Mouse (Mus musculus): ENCODE measurements at regions not wholly inside any gene's neighbourhood (a gene's known extent, or its start where the extent isn't known, plus 50 kb on each side); places are given as distances from the start of the nearest gene placed in this dataset.

DNA sequence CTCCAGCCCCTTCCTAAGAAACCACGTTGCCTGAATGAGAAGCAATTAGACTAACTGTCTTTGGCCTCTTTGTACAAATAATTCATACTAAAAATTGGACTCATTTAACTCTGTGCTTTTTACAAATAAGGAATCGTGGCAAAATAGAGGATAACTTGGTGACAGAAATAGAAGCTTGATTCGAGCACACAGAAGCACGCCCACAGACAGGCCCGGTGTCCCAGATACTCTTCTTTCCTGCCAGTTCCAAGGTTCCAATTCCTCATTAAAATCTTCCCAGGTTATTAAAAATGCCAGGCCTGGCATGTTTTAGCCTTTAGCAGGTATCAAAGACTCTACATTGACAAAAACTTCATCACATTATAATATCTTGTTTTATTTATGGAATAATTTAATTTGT lies 96.2 kb upstream of the Rxylt1 start:
- H3K27me3 ChIP-seq (ENCODE audit: control insufficient read depth, insufficient read depth, low read length), result no peaks in the 10 kb centered on the region
- TF ChIP-seq CTCF (IDR thresholded peaks at IDR 0.05; ENCODE audit: low read depth), result no peak
- no peak for TF ChIP-seq EP300 (IDR thresholded peaks at IDR 0.05; ENCODE audit: low read depth)
- H3K4me2 ChIP-seq (ENCODE audit: low read depth), result no peak overlapping the region
- no peaks in the 10 kb centered on the region for H3K9me3 ChIP-seq (ENCODE audit: control insufficient read depth, low read length)
- H3K36me3 ChIP-seq (replicated peaks; ENCODE audit: control insufficient read depth, insufficient read depth, low read depth), result no peaks in the 10 kb centered on the region
- no peak overlapping the region for H3K4me3 ChIP-seq (ENCODE audit: insufficient read depth in 1 of 2, low read depth in 2 of 2, low read length in 2 of 2)
- no peak overlapping the region for H3K9ac ChIP-seq (replicated peaks)
- H3K4me1 ChIP-seq (replicated peaks; ENCODE audit: control insufficient read depth in 2 of 2, insufficient read depth in 2 of 2, low read length in 1 of 2), result no peaks in the 10 kb centered on the region
- WGBS (ENCODE audit: insufficient replicate concordance), result 78% methylated on average over 5 of the region's 5 CpGs
- no peak overlapping the region for H3K27ac ChIP-seq
- DNase-seq (ENCODE audit: low read depth in 3 of 3, low spot score in 3 of 3), result no peak
- ATAC-seq (ENCODE audit: insufficient read depth), result no peak

DNA sequence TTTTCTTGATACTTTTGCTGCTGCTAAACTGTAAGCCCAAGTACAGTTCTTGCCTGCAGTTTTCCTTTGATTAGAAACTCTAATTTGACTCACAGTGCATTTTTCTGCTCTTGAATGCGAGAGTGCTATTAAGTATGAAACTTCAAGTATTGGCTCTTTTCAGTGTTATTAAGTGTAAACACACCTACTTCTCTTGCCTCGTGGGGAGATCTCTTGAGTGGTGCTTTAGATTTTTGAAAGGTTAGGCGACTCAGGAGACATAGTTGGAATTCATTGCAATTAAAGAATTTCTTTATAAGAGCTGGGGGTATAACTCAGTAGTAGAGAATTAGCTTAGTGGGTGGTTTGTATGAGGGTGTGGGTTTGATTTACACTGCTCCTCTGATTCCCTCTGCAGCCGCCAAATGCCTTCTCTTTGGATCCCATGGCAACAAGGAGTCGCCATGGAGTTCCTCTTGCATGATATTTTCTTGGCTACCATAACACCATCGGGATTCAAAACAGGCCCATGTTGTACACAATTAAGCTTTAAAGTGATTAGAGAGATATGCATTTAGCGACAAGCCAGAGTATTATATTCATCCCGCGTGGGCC lies 88.1 kb upstream of the Rxylt1 start:
- DNase-seq (ENCODE audit: low read depth in 3 of 3, low spot score in 3 of 3), result no peak
- H3K4me3 ChIP-seq (ENCODE audit: insufficient read depth in 1 of 2, low read depth in 2 of 2, low read length in 2 of 2), result no peak overlapping the region
- no peaks in the 10 kb centered on the region for H3K9me3 ChIP-seq (ENCODE audit: control insufficient read depth, low read length)
- H3K4me2 ChIP-seq (ENCODE audit: low read depth), result no peak overlapping the region
- H3K27ac ChIP-seq, result no peak overlapping the region
- no peaks in the 10 kb centered on the region for H3K36me3 ChIP-seq (replicated peaks; ENCODE audit: control insufficient read depth, insufficient read depth, low read depth)
- H3K27me3 ChIP-seq (ENCODE audit: control insufficient read depth, insufficient read depth, low read length), result no peaks in the 10 kb centered on the region
- ATAC-seq (ENCODE audit: insufficient read depth), result no peak
- no peak overlapping the region for H3K9ac ChIP-seq (replicated peaks)
- no peaks in the 10 kb centered on the region for H3K4me1 ChIP-seq (replicated peaks; ENCODE audit: control insufficient read depth in 2 of 2, insufficient read depth in 2 of 2, low read length in 1 of 2)
- TF ChIP-seq EP300 (IDR thresholded peaks at IDR 0.05; ENCODE audit: low read depth), result no peak
- no peak for TF ChIP-seq CTCF (IDR thresholded peaks at IDR 0.05; ENCODE audit: low read depth)
- 62% methylated on average over 9 of the region's 9 CpGs for WGBS (ENCODE audit: insufficient replicate concordance)

DNA sequence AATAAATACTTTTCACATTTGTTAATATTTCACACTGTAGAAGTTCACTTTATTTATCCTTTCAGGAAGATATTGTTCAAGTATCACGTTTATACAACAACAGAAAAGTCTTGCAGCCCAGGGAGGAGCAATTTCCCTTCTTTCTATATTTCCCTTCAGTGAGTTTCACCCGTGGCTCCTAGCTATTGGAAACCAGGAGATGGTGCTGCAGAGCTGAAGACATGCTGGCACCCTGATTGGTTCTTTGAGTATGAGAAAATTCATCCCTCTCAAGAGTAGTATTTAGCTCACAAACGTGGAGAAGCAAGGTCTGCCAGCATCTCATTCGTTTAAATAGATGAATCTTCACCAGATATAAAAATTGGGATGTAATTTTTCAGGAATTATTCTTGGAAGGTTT lies 85.9 kb upstream of the Rxylt1 start:
- H3K4me3 ChIP-seq (ENCODE audit: insufficient read depth in 1 of 2, low read depth in 2 of 2, low read length in 2 of 2), result no peak overlapping the region
- 15% methylated on average over 4 of the region's 4 CpGs for WGBS (ENCODE audit: insufficient replicate concordance)
- ATAC-seq (ENCODE audit: insufficient read depth), result no peak
- no peaks in the 10 kb centered on the region for H3K9me3 ChIP-seq (ENCODE audit: control insufficient read depth, low read length)
- H3K27ac ChIP-seq, result no peak overlapping the region
- H3K4me1 ChIP-seq (replicated peaks; ENCODE audit: control insufficient read depth in 2 of 2, insufficient read depth in 2 of 2, low read length in 1 of 2), result no peaks in the 10 kb centered on the region
- no peaks in the 10 kb centered on the region for H3K27me3 ChIP-seq (ENCODE audit: control insufficient read depth, insufficient read depth, low read length)
- H3K9ac ChIP-seq (replicated peaks), result no peak overlapping the region
- DNase-seq (ENCODE audit: low read depth in 3 of 3, low spot score in 3 of 3), result no peak
- TF ChIP-seq EP300 (IDR thresholded peaks at IDR 0.05; ENCODE audit: low read depth) (no peak), CTCF (IDR thresholded peaks at IDR 0.05; ENCODE audit: low read depth) (no peak)
- H3K36me3 ChIP-seq (replicated peaks; ENCODE audit: control insufficient read depth, insufficient read depth, low read depth), result no peaks in the 10 kb centered on the region
- no peak overlapping the region for H3K4me2 ChIP-seq (ENCODE audit: low read depth)

DNA sequence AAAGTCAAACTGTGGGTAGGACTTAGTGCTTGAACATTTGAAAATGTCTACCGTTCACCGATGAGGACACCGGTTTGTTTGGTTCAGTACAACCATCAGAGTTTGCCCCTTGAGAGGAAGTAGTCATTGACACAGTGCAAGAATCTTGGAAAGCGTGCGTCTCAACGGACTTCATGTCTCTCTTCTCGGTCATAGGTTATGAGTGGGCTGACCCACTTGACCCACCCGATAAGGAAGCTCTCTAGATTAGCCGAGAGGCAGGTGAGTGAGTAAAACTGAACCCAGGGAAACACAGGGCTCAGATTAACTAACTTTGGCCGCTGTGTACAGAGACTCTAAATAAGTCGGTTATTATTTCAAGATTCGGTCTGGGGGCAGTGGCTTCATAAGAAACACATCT lies 51.9 kb upstream of the Rxylt1 start:
- Histone ChIP-seq H3K9ac (replicated peaks) (no peak overlapping the region), H3K4me1 (replicated peaks; ENCODE audit: control insufficient read depth in 2 of 2, insufficient read depth in 2 of 2, low read length in 1 of 2) (no peaks in the 10 kb centered on the region), H3K27ac (no peak overlapping the region), H3K4me2 (ENCODE audit: low read depth) (no peak overlapping the region), H3K36me3 (replicated peaks; ENCODE audit: control insufficient read depth, insufficient read depth, low read depth) (no peaks in the 10 kb centered on the region), H3K4me3 (ENCODE audit: insufficient read depth in 1 of 2, low read depth in 2 of 2, low read length in 2 of 2) (no peak overlapping the region), H3K9me3 (ENCODE audit: control insufficient read depth, low read length) (no peaks in the 10 kb centered on the region), H3K27me3 (ENCODE audit: control insufficient read depth, insufficient read depth, low read length) (no peaks in the 10 kb centered on the region)
- TF ChIP-seq CTCF (IDR thresholded peaks at IDR 0.05; ENCODE audit: low read depth), result no peak
- TF ChIP-seq EP300 (IDR thresholded peaks at IDR 0.05; ENCODE audit: low read depth), result no peak
- ATAC-seq (ENCODE audit: insufficient read depth), result no peak
- DNase-seq (ENCODE audit: low read depth in 3 of 3, low spot score in 3 of 3), result no peak
- 77% methylated on average over 12 of the region's 12 CpGs for WGBS (ENCODE audit: insufficient replicate concordance)

DNA sequence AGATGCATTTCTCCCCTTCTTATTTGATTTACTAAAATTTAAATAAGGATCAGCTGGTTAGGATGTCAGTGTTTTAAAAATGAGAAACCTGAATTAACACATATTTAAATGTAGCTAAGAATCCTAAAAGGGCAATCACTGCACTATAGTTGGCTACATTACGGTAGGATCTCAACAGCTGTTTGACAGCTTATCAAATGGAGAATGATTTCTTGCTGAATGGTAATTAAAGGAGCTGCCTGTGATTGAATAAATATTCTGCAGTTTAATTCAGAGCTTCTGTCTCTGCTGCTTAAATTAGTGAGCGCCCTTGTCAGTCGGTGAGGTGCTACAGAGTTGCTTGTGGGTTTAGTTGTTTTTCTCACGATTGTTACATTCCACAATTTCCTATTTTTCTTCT lies 51.4 kb upstream of the Rxylt1 start:
- H3K27ac ChIP-seq, result no peak overlapping the region
- no peak for TF ChIP-seq EP300 (IDR thresholded peaks at IDR 0.05; ENCODE audit: low read depth)
- TF ChIP-seq CTCF (IDR thresholded peaks at IDR 0.05; ENCODE audit: low read depth), result no peak
- no peaks in the 10 kb centered on the region for H3K27me3 ChIP-seq (ENCODE audit: control insufficient read depth, insufficient read depth, low read length)
- DNase-seq (ENCODE audit: low read depth in 3 of 3, low spot score in 3 of 3) (no peak), ATAC-seq (ENCODE audit: insufficient read depth) (no peak)
- H3K9me3 ChIP-seq (ENCODE audit: control insufficient read depth, low read length), result no peaks in the 10 kb centered on the region
- H3K9ac ChIP-seq (replicated peaks), result no peak overlapping the region
- no peak overlapping the region for H3K4me3 ChIP-seq (ENCODE audit: insufficient read depth in 1 of 2, low read depth in 2 of 2, low read length in 2 of 2)
- 69% methylated on average over 4 of the region's 4 CpGs for WGBS (ENCODE audit: insufficient replicate concordance)
- H3K4me2 ChIP-seq (ENCODE audit: low read depth), result no peak overlapping the region
- no peaks in the 10 kb centered on the region for H3K4me1 ChIP-seq (replicated peaks; ENCODE audit: control insufficient read depth in 2 of 2, insufficient read depth in 2 of 2, low read length in 1 of 2)
- H3K36me3 ChIP-seq (replicated peaks; ENCODE audit: control insufficient read depth, insufficient read depth, low read depth), result no peaks in the 10 kb centered on the region

Data from liver, embryonic 14.5 days (tissue).